Mouse (Mus musculus) neural tube, embryonic 14.5 days (tissue): Measurements from ENCODE around the gene AC161166.1. TPM values are rescaled to one million over a fixed set of nuclear protein-coding genes. Genes with fewer than 3 reads are reported as not detected.

Source experiments
- ATAC-seq: fragments of 200-750 bp; cut with Nextera tagmentation; 2 replicates; pipeline ENCODE4 v1.8.0; 2017; ENCODE audit warnings: low read depth, mild to moderate bottlenecking, moderate TSS enrichment, moderate library complexity
- H3K27ac ChIP-seq: fragments of 300-500 bp; sonication (generic); 2 replicates; pipeline ENCODE4 v1.5.1; 2014; ENCODE audit warnings: low read depth, mild to moderate bottlenecking, control low read depth, low read length, moderate library complexity, mixed read lengths
- H3K27me3 ChIP-seq: fragments of 300-500 bp; sonication (generic); 2 replicates; pipeline ENCODE4 v1.6.1; 2014; ENCODE audit warnings: low read length; ENCODE audit not compliant: control insufficient read depth, insufficient read depth
- H3K36me3 ChIP-seq: fragments of 300-500 bp; sonication (generic); 2 replicates; pipeline ENCODE4 v1.6.1; 2014; ENCODE audit warnings: low read length, mixed read lengths; ENCODE audit not compliant: control insufficient read depth, insufficient read depth
- H3K4me1 ChIP-seq: fragments of 300-500 bp; sonication (generic); 2 replicates; pipeline ENCODE4 v1.6.1; 2014; ENCODE audit warnings: low read length; ENCODE audit not compliant: control insufficient read depth, insufficient read depth
- H3K4me2 ChIP-seq: fragments of 300-500 bp; sonication (generic); 2 replicates; pipeline ENCODE4 v1.6.1; 2014; ENCODE audit warnings: mild to moderate bottlenecking, low read depth, low read length, control low read depth
- H3K4me3 ChIP-seq: fragments of 300-500 bp; sonication (generic); 2 replicates; pipeline ENCODE4 v1.5.1; 2014; ENCODE audit warnings: low read depth, low read length, control low read depth, mixed read lengths
- H3K9ac ChIP-seq: fragments of 300-500 bp; sonication (generic); replicated peaks from 2 replicates; pipeline ENCODE4 v1.6.1; 2014; ENCODE audit warnings: low read depth, mild to moderate bottlenecking, control low read depth, low read length, mixed read lengths
- H3K9me3 ChIP-seq: fragments of 300-500 bp; sonication (generic); 2 replicates; pipeline ENCODE4 v1.6.1; 2016; ENCODE audit warnings: low read length; ENCODE audit not compliant: control insufficient read depth
- WGBS: fragments of 180-500 bp; shearing (Covaris S2); extraction: QIAGEN DNeasy Blood & Tissue Kit; methylation state at CpG from one replicate; pipeline ENCODE4 v1.1.7; 2014; 5-methylcytosine and 5-hydroxymethylcytosine counted together
- polyA plus RNA-seq: library from polyadenylated mRNA; unstranded; fragments of >200 nt; fragmentation: Nextera tagmentation; extraction: Ambion mirVana; gene quantifications from 2 replicates; pipeline ENCODE4 v1.2.1, GENCODE M21; 2014

Gene AC161166.1
- 1.6 and 2.2 TPM in 2 replicates for polyA plus RNA-seq

GRCm38 (mm10) chr7:24512355-24512754 is at the start of gene AC161166.1:
Gene AC161166.1, minus strand, starts transcription at chr7:24512455.
- Histone ChIP-seq H3K4me3 (no peak within 1 kb of the TSS), H3K27ac (no peak within 1 kb of the TSS), H3K4me2 (no peak within 1 kb of the TSS), H3K9me3 (no peaks in the 10 kb centered on the region), H3K27me3 (no peaks in the 10 kb centered on the region), H3K36me3 (peaks cover 37% of the 10 kb centered on the region), H3K4me1 (peaks cover 6% of the 10 kb centered on the region; the same call in 1 of the 2 replicates), H3K9ac (no peak within 1 kb of the TSS)
- no peak for ATAC-seq
- 97% methylated on average over 7 of the region's 7 CpGs for WGBS

- ATAC-seq, result no peak
- Histone ChIP-seq H3K4me1 (no peaks in the 10 kb centered on the region), H3K4me2 (no peak overlapping the region)
These were observed 49.2 kb upstream of the AC161166.1 start for GRCm38 (mm10) chr7:24561450-24561849.

DNA sequence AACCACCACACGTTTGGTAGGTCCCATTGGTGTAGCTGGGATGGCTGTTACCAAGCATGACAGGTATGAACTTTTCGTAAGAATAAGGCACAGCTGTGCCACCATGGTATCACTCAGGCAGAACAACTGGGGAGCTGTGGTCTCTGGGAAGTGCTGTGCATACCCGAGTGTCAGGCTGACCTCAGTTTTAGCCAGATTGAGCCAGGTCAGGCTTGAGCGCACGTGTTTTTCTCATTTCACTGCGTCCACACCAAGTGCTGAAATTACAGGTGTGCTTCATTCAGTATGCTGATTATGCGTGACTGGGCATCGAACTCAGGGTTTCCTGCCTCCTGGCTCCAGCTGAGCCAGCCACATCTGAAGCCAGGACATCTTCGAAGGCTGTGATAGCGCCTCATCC is 43.5 kb upstream of the AC161166.1 start:
- Histone ChIP-seq H3K4me3 (no peak overlapping the region), H3K36me3 (peaks cover 4% of the 10 kb centered on the region; the same call in 1 of the 2 replicates), H3K27me3 (no peaks in the 10 kb centered on the region), H3K9me3 (no peaks in the 10 kb centered on the region), H3K27ac (no peak overlapping the region), H3K4me2 (no peak overlapping the region), H3K9ac (no peak overlapping the region), H3K4me1 (no peaks in the 10 kb centered on the region)
- 95% methylated on average over 10 of the region's 10 CpGs for WGBS
- ATAC-seq, result no peak

More at GRCm38 (mm10) chr7:24561450-24561849, 49.2 kb upstream of the AC161166.1 start:
- no peak overlapping the region for H3K27ac ChIP-seq
- no peak overlapping the region for H3K4me3 ChIP-seq
- WGBS, result 96% methylated on average over 4 of the region's 4 CpGs
- H3K9me3 ChIP-seq, result no peaks in the 10 kb centered on the region
- no peak overlapping the region for H3K9ac ChIP-seq
- H3K36me3 ChIP-seq, result peaks cover 2% of the 10 kb centered on the region; the same call in 1 of the 2 replicates
- H3K27me3 ChIP-seq, result no peaks in the 10 kb centered on the region

- 85% methylated on average over 12 of the region's 12 CpGs for WGBS
- H3K9me3 ChIP-seq, result no peaks in the 10 kb centered on the region
- H3K4me1 ChIP-seq, result peaks cover 5% of the 10 kb centered on the region; the same call in 1 of the 2 replicates
- ATAC-seq, result no peak
- no peak overlapping the region for H3K27ac ChIP-seq
- H3K4me2 ChIP-seq, result no peak overlapping the region
- H3K36me3 ChIP-seq, result peaks cover 4% of the 10 kb centered on the region; the same call in 1 of the 2 replicates
- no peak overlapping the region for H3K4me3 ChIP-seq
- no peak overlapping the region for H3K9ac ChIP-seq
- H3K27me3 ChIP-seq, result no peaks in the 10 kb centered on the region
These were observed 39.9 kb upstream of the AC161166.1 start for GRCm38 (mm10) chr7:24551985-24552759.

DNA sequence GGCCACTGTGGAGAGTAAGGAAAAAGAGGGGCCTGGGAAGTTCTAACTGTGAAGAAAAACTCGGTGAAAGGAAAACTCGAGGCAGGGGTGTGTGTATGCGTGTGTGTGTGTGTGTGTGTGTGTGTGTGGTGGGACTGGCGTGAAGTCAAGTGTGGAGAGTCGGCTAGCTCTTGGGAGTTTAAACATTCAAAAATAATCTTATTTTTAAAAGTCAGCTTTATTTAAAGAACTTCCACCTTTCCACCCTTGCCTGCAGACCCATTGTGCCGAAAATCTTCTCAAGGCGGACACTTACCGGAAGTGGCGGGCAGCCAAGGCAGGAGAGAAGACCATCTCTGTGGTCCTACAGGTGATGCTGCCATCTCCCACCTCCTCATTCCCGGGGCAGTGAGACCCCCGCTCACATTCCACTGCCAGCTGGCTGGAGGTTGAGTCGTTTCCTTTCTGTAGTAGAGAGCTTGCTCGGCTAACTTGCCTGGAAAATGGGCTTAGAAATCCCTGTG is 35.3 kb upstream of the AC161166.1 start:
- Histone ChIP-seq H3K36me3 (no peaks in the 10 kb centered on the region), H3K27me3 (no peaks in the 10 kb centered on the region), H3K9ac (peak overlapping the region; percentile 79), H3K4me3 (peak overlapping the region; percentile 78), H3K4me1 (peaks cover 8% of the 10 kb centered on the region; the same call in 1 of the 2 replicates), H3K4me2 (peak overlapping the region; percentile 61), H3K27ac (peak overlapping the region; percentile 55; the same call in 1 of the 2 replicates), H3K9me3 (no peaks in the 10 kb centered on the region)
- no peak for ATAC-seq
- 34% methylated on average over 13 of the region's 13 CpGs for WGBS

GRCm38 (mm10) chr7:24546634-24547389 is 34.6 kb upstream of the AC161166.1 start:
- Histone ChIP-seq H3K27ac (peak overlapping the region; percentile 62), H3K4me2 (peak overlapping the region; percentile 61), H3K9me3 (no peaks in the 10 kb centered on the region), H3K4me3 (peak overlapping the region; percentile 78), H3K27me3 (no peaks in the 10 kb centered on the region), H3K36me3 (no peaks in the 10 kb centered on the region), H3K4me1 (peaks cover 8% of the 10 kb centered on the region; the same call in 1 of the 2 replicates), H3K9ac (peak overlapping the region; percentile 79)
- ATAC-seq, result peak; percentile 97
- under 1% methylated on average over 57 of the region's 57 CpGs for WGBS

DNA sequence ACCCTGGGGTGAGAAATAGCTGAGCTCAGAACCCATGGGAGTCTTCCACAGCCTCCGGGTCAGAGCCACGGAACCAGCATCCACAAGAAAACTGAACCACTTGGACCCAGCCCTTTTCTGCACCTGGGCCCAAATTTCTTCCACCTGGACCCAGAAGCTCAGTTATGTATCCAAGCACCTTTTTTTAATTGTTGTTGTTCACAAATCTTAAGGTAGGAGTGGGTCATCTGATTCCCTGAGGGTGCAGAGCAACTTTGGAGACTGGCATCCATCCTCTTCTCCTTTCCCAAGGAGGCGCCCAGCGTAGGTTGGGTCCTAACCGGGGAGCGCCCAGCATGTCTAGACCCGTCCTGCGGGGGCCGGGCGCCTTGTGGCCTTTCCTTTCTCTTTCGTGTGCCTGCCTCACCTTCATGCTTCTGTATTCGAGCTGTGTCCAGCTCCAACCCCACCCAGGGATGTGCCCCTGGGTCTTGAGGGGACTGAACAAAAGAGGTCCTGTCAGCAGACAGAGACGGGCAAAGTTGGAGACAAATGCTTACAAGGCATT is 33.9 kb upstream of the AC161166.1 start, which contains the start of the genes Pinlyp and Xrcc1:
Gene Pinlyp (minus strand): TSS at position 51 of the 547 bp plus-strand sequence.
Gene Xrcc1 (plus strand): TSS at position 222 of the 547 bp plus-strand sequence.
- Histone ChIP-seq H3K27ac (peak within 1 kb of the TSS; percentile 62), H3K4me1 (peaks cover 8% of the 10 kb centered on the region; the same call in 1 of the 2 replicates), H3K36me3 (no peaks in the 10 kb centered on the region), H3K4me2 (peak within 1 kb of the TSS; percentile 61), H3K27me3 (no peaks in the 10 kb centered on the region), H3K9me3 (no peaks in the 10 kb centered on the region), H3K9ac (peak within 1 kb of the TSS; percentile 79), H3K4me3 (peak within 1 kb of the TSS; percentile 78)
- ATAC-seq, result peak; percentile 20
- WGBS, result 32% methylated on average over 13 of the region's 13 CpGs

DNA sequence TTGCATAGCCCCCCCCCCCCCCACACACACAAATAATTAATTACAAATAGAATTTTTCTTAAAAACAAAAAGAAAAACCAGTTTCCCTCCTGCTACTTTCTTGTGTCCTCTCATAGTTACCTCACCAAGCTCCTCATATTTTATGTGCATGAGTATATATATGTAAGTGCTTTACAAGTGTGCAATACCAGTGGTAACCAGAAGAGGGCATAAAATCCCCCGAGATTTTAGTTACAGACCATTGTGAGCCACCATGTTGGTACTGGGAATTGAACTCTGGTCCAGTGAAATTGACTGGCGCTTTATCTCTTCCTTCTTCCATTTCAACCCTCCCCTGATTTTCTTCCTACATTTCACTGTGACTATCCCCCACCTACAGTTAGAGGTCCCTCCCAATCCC is 32.3 kb upstream of the AC161166.1 start:
- no peaks in the 10 kb centered on the region for H3K36me3 ChIP-seq
- no peak overlapping the region for H3K4me2 ChIP-seq
- H3K27me3 ChIP-seq, result no peaks in the 10 kb centered on the region
- ATAC-seq, result no peak
- H3K27ac ChIP-seq, result no peak overlapping the region
- no peak overlapping the region for H3K4me3 ChIP-seq
- 90% methylated on average over 2 of the region's 2 CpGs for WGBS
- no peak overlapping the region for H3K9ac ChIP-seq
- peaks cover 8% of the 10 kb centered on the region; the same call in 1 of the 2 replicates for H3K4me1 ChIP-seq
- no peaks in the 10 kb centered on the region for H3K9me3 ChIP-seq
